Mouse (Mus musculus): ENCODE measurements around the gene Alpl.

- no peak for TF ChIP-seq CTCF (conservative IDR thresholded peaks at IDR 0.05; ENCODE audit: insufficient read depth, insufficient read length, low read depth, low read length)
- no peak for TF ChIP-seq POLR2A (IDR thresholded peaks at IDR 0.05; ENCODE audit: low read depth, low read length)
Observed at GRCm38 (mm10) chr4:137800324-137800723, 4.1 kb upstream of the Alpl start.

Measured in kidney, adult 2 months (tissue).